Mouse (Mus musculus): Measurements from ENCODE around the gene Gm27235.
"Not testable (repeated sequence)": the region's sequence is repeated elsewhere in the genome, so short reads cannot be mapped to it uniquely, and the experiment has no call there.

Gene Gm27235

DNA sequence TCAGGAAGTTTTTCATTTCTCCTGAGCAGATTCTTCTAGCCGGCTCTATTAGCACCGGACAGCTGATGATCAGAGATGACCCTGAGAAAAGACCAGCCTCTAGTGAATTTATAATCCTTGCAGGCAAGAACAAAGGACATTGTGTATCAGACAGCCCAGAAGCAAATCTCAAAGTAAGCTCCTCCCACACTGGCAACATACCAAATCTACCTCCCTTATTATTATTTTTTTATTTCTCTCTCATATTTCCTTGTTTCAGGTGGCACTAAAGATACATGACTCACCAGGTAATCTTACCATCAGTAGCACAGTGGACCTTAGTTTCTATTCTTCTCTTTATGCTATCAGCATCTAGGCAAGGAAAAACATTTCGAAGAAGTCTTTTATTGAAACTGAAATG is at the start of gene Gm27235, which contains the start of gene D730048I06Rik:
Gene Gm27235, minus strand, starts transcription at position 101 of the 400 bp plus-strand sequence.
Gene D730048I06Rik, minus strand, starts transcription at position 112 of the 400 bp plus-strand sequence.
- DNase-seq (ENCODE audit: low read depth, low spot score): no peak

DNA sequence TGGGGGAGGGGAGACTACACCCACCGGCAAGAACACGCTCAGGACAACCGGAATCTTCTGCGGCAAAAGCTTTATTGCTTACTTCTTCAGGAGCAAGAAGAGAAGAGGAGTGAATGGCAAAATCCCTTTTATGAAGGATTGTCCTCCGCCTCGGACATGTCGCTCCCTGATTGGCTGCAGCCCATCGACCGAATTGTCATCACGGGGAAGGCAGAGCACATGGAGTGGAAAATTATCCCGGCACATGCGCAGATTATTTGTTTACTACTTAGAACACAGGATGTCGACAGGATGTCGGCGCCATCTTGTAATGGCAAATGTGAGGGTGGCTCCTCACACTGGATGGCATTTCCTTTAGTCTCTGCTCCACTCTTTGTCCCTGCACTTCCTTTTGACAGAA is 28.0 kb upstream of the Gm27235 start:
- DNase-seq (ENCODE audit: low read depth, low spot score): not testable (repeated sequence)

DNA sequence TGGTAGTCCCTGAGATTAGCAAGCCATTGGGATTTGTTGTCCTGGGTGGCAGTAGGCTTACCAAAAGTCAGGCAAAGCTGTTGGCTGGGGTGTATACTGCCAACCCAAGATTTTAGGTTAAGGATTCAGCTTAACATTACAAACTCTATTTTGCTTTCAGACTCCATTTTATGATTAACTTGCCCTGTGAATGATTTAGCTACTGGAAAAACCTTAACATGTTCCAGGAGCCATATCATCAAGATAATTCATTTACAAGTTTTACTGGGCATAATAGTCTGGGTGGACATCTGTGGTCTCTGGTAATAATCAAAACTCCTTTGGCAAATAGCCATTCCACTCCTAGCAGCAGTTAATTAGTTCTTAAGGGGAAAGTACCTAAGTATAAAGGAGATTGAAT is 8.2 kb upstream of the Gm27235 start:
- no peak for DNase-seq (ENCODE audit: low read depth, low spot score)

DNA sequence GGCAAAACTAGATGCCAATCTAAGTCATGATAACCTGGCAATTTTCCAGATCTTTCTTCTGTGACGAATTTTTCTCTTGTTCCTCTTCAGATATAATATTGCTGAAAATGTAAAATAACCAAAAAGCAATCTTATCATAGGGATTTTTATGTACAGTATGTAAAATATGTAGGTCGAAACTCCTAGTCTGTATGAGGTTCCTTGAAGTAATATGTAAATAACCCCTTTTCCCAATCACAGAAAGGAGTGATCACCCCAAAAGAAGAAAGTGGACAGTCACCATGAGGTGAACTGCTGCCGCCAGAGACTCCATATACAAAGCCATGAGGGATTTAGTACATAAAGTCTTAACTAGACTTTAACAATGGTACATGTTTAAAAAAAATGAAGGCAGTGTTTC is 11.9 kb downstream of the Gm27235 start, which contains the start of gene Gm17727:
Gene Gm17727, minus strand, starts transcription at position 101 of the 400 bp plus-strand sequence.
- DNase-seq (ENCODE audit: low read depth, low spot score): no peak

DNA sequence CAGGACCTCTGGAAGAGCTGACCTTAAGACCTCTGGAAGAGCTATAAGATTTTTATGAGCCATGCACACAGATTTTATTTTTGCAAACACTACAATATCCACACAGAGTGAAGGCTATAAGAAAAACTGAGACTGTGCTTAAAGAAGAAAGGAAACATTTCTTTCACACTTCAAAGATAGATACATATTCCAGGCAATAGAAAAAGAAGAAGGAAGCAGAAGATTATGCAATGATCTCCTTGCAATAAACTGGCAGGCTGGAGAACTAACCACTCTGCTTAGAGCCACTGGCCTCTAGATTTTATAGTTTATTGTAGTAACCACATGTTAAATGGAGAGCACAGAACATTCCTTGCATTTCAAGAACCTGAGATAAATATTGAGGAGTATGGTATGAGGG is 33.1 kb downstream of the Gm27235 start:
- DNase-seq (ENCODE audit: low read depth, low spot score): no peak

DNA sequence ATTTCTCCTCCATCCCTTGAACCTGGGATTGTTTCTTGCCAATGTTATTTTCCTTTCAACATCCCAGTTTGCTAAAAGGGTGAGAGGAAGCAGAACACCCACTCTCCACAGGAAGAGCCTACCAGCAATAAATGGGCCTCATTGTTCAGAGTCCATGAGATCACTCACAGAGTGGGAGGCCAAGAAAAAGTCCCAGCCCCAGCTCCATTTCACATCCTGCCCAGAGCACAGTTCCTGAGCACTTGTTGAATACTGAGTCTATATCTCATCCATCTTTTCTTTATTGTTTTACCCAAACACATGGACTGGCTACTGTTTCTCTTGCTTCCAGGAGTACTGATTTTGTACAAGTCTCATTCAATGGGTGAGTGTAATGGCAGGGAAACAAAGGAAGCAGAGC is 49.2 kb downstream of the Gm27235 start, which contains the start of gene Gm17677:
Gene Gm17677, plus strand, starts transcription at position 301 of the 400 bp plus-strand sequence.
- no peak for DNase-seq (ENCODE audit: low read depth, low spot score)

All from WW6 (cell line).